Mouse (Mus musculus) adrenal gland, adult 10 weeks (tissue): ENCODE results near the gene Mkrn3. TPM values are rescaled to one million over a fixed set of nuclear protein-coding genes. Genes with fewer than 3 reads are reported as not detected.

Source experiments
- polyA plus RNA-seq: library from polyadenylated mRNA; stranded (reverse); fragments of 350-450 nt; fragmentation: Illumina TruSeq; extraction: RNeasy Lipid Tissue Mini Kit (QIAGEN cat#74804); gene quantifications from one replicate; pipeline ENCODE4 v1.2.3, GENCODE M21; 2014; ENCODE audit warnings: low read depth, low replicate concordance

Gene Mkrn3
- polyA plus RNA-seq = 0.87 TPM

DNA sequence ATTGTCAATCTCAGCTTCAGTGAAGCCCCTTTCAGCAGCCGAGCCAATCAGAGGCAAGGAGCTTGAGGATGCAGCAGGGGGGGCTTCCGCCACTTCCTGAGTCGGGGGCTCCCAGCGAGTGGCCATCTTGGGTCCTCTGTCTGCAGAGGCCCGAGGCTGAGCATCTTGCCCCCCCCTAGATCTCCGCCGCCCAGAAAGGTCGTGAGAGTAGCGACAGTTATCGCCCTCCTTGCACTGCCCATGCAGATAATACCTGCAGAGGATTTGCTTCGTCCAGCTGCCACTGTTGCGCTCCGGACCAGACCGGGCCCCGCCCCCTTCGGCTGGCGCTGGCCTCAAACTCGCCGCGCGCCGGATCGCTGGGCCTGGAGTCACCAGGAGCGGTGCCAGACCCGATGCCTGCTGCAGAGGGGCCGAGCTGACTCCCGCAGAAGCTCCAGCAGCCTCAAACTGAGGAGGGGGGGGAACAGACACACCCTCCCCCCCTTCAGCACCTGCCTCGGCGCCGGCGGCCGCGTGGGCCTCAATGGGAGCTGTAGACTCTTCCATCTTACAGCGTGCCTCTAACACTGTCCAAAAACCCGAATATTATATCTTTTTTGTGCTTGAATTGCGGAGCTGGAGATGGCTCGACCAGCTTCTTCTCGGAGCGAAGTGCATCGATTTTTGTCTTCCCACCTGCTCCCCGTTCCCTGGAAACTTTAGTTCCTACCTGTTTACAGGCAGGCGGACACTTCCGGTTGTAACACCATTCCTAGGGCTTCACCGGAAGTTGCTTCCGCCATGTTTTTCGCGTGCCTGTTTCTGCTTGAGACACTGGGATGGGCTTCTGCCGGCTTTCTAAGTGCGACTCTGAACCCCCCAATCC is at the start of gene Mkrn3:
Gene Mkrn3 (minus strand): TSS at position 647 of the 868 bp plus-strand sequence.

DNA sequence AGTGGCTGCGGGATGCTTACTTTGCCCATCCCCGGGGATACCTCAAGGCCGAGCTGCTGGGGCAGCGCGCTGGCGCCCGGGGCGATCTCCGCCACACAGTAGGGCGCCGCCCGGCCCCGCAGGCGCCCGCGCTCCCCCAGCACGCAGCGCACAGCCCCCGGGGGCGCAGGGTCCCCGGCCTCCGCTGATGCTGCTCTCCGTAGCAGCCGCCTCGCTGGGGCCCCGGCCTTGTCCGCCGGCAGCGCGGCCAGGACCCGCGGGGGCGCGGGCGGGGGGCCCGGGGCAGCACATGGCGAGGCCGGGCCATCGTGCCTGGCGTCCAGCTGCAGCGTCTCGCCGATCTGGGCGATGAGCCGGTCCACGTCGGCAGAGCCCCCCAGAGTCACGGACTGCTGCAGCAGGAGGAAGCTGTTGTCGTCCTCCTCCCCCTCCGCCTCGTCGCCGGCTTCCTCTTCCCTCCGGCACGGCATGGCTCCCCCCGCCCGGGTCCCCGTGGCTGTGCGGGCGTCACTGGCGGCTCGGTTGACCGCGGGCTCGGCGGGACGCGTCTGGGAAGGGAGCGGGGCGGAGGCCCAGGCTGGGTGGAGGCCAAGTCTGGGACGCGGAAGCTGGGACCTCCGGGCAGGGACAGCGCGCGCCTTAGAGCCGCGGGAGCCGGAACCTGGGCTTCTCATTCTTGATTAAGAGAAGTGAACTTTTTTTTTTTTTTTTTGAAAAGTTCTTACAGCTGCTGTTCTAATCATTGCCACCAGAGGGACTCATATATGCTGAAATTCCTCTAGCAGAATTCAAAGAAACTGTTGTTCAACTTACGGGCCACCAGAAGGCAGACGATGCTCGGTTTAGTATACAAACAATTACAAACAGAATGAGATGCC is 44.2 kb upstream of the Mkrn3 start, which contains the start of gene Peg12:
Gene Peg12 (minus strand): TSS at position 633 of the 878 bp plus-strand sequence.

DNA sequence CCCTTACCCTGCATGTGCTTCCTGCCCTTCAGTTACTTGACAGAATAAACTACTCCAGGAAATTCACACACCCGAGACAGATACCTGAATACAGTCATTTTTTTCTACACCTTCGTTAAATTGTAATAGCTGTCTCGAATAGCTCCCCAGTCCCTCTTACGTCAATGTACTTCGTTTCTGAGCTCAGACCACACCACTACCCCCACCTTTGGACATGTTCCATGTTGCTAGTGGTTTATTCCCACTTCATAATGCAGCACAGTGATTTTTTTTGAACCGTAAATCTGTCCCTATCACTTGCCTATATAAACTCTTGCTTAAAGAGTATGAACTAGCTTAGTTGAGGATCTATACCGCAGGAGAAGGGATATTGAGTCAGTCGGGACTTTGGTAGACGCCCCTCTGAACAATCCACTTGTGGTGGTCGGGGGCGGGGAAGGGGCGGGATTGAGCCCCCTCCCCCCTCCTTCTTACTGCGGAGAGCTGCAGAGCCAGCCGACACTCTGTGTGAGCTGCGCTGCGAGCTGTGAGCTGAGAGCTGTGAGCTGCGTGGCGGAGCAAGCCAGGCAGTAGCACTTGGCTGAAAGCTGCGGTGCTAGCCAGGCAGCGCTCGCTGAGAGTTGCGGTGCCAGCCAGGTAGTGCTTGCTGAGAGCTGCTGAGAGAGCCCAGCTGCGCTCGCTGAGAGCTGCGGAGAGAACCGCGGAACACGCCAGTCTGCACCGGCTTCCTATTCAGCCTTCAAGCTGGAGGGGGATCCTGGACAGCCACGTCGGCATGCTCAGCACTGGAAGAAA is 43.2 kb downstream of the Mkrn3 start, which contains the start of gene Magel2:
Gene Magel2 (plus strand): TSS at position 501 of the 795 bp plus-strand sequence.

Other genes starting within 250 kb of the Mkrn3 start
- gene Ndn, start 73.6 kb downstream of the Mkrn3 start, polyA plus RNA-seq = 31.2 TPM
- gene Magel2, start 43.1 kb downstream of the Mkrn3 start, polyA plus RNA-seq = 0.23 TPM
- gene Peg12, start 44.4 kb upstream of the Mkrn3 start, polyA plus RNA-seq = 0.99 TPM